Mouse (Mus musculus): ENCODE data around the gene Trim9. TPM values are rescaled to one million over a fixed set of nuclear protein-coding genes. Genes with fewer than 3 reads are reported as not detected.

Gene Trim9
- total and polyA plus RNA-seq, 3 experiments, result not detected

DNA sequence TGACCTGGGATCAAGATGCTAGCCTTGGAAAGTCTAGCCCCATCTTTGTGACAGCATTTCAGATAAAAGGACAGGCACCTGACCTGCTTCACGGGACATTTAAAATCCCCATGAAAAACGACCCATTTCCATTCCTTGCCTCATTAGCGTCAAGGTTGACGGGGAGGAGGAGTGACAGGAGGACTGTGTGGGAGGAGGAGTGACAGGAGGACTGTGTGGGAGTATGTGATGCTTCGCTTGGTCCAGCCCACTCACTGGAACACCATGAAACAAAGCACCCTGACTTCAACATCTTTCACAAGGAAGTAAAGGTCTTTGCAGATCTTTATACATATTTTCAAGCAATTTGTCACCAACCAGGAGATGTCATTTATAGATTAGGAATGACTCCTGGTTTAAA is 139.2 kb downstream of the Trim9 start:
- Histone ChIP-seq H3K4me1 (ENCODE audit: control insufficient read depth in 1 of 2, insufficient read depth in 2 of 2, low read length in 2 of 2) (no peaks in the 10 kb centered on the region), H3K27ac (ENCODE audit: control insufficient read depth, low read depth, low read length) (no peak overlapping the region), H3K9me3 (replicated peaks; ENCODE audit: insufficient read depth, low read length) (no peaks in the 10 kb centered on the region), H3K4me3 (ENCODE audit: control insufficient read depth in 1 of 2, insufficient read depth in 1 of 2, low read depth in 2 of 2, low read length in 2 of 2) (no peak overlapping the region), H3K79me2 (ENCODE audit: control insufficient read depth, insufficient read depth, low read length, poor library complexity) (no peaks in the 10 kb centered on the region), H3K36me3 (ENCODE audit: control insufficient read depth in 1 of 2, insufficient read depth in 2 of 2, low read length in 2 of 2) (no peaks in the 10 kb centered on the region; a peak in 1 of 4 replicates), H3K27me3 (ENCODE audit: control insufficient read depth in 1 of 2, insufficient read depth in 2 of 2, low read length in 2 of 2) (no peaks in the 10 kb centered on the region), H3K9ac (ENCODE audit: control insufficient read depth, low read depth, low read length, poor library complexity, severe bottlenecking) (no peak overlapping the region)
- TF ChIP-seq MYC (IDR thresholded peaks at IDR 0.05; ENCODE audit: low read depth, low read length), result no peak
- no peak for TF ChIP-seq SIN3A (IDR thresholded peaks at IDR 0.05; ENCODE audit: low read length)
- TF ChIP-seq MEF2A (IDR thresholded peaks at IDR 0.05; ENCODE audit: extremely low read depth, insufficient replicate concordance, low read depth, low read length, poor library complexity, severe bottlenecking), result no peak
- TF ChIP-seq BHLHE40 (IDR thresholded peaks at IDR 0.05; ENCODE audit: borderline replicate concordance, low read depth, low read length), result no peak
- TF ChIP-seq MXI1 (IDR thresholded peaks at IDR 0.05; ENCODE audit: low read depth, low read length), result no peak
- no peak for TF ChIP-seq NELFE (IDR thresholded peaks at IDR 0.05; ENCODE audit: low read depth, low read length)
- no peak for TF ChIP-seq ELF1 (IDR thresholded peaks at IDR 0.05; ENCODE audit: low read depth, low read length)
- TF ChIP-seq MAZ (IDR thresholded peaks at IDR 0.05; ENCODE audit: low read depth, low read length), result no peak
- TF ChIP-seq MYB (IDR thresholded peaks at IDR 0.05; ENCODE audit: low read depth, low read length), result no peak
- DNase-seq (ENCODE audit: low read depth, low spot score), result no peak

GRCm38 (mm10) chr12:70204433-70204832 is 143.0 kb downstream of the Trim9 start:
- no peak overlapping the region for H3K4me3 ChIP-seq (ENCODE audit: control insufficient read depth in 1 of 2, insufficient read depth in 1 of 2, low read depth in 2 of 2, low read length in 2 of 2)
- no peak for DNase-seq (ENCODE audit: low read depth, low spot score)
- H3K27me3 ChIP-seq (ENCODE audit: control insufficient read depth in 1 of 2, insufficient read depth in 2 of 2, low read length in 2 of 2), result no peaks in the 10 kb centered on the region
- H3K9me3 ChIP-seq (replicated peaks; ENCODE audit: insufficient read depth, low read length), result no peaks in the 10 kb centered on the region
- no peaks in the 10 kb centered on the region for H3K79me2 ChIP-seq (ENCODE audit: control insufficient read depth, insufficient read depth, low read length, poor library complexity)
- H3K9ac ChIP-seq (ENCODE audit: control insufficient read depth, low read depth, low read length, poor library complexity, severe bottlenecking), result no peak overlapping the region
- no peaks in the 10 kb centered on the region for H3K36me3 ChIP-seq (ENCODE audit: control insufficient read depth in 1 of 2, insufficient read depth in 2 of 2, low read length in 2 of 2)
- TF ChIP-seq ZMIZ1 (IDR thresholded peaks at IDR 0.05; ENCODE audit: low read depth, low read length), result no peak
- peaks cover 0 to 3% of the 10 kb centered on the region in 2 experiments; a peak in 1 of 4 replicates for H3K4me1 ChIP-seq (ENCODE audit: control insufficient read depth in 1 of 2, insufficient read depth in 2 of 2, low read length in 2 of 2)
- no peak overlapping the region for H3K27ac ChIP-seq (ENCODE audit: control insufficient read depth, low read depth, low read length)

- Histone ChIP-seq H3K4me3 (ENCODE audit: control insufficient read depth in 1 of 2, insufficient read depth in 1 of 2, low read depth in 2 of 2, low read length in 2 of 2) (no peak overlapping the region), H3K79me2 (ENCODE audit: control insufficient read depth, insufficient read depth, low read length, poor library complexity) (no peaks in the 10 kb centered on the region)
These were observed 145.4 kb downstream of the Trim9 start for GRCm38 (mm10) chr12:70201926-70202529.

More at GRCm38 (mm10) chr12:70201926-70202529, 145.4 kb downstream of the Trim9 start:
- Histone ChIP-seq H3K36me3 (ENCODE audit: control insufficient read depth in 1 of 2, insufficient read depth in 2 of 2, low read length in 2 of 2) (no peaks in the 10 kb centered on the region), H3K9ac (ENCODE audit: control insufficient read depth, low read depth, low read length, poor library complexity, severe bottlenecking) (no peak overlapping the region), H3K27ac (ENCODE audit: control insufficient read depth, low read depth, low read length) (no peak overlapping the region), H3K4me1 (ENCODE audit: control insufficient read depth in 1 of 2, insufficient read depth in 2 of 2, low read length in 2 of 2) (peaks cover 0 to 3% of the 10 kb centered on the region in 2 experiments; a peak in 1 of 4 replicates), H3K27me3 (ENCODE audit: control insufficient read depth in 1 of 2, insufficient read depth in 2 of 2, low read length in 2 of 2) (no peaks in the 10 kb centered on the region), H3K9me3 (replicated peaks; ENCODE audit: insufficient read depth, low read length) (no peaks in the 10 kb centered on the region)
- TF ChIP-seq E2F4 (IDR thresholded peaks at IDR 0.05; ENCODE audit: borderline replicate concordance, low read depth, low read length), result no peak
- 0 out of 2 replicates have a peak, but pooled peaks have one; percentile 18 for TF ChIP-seq TBP (IDR thresholded peaks at IDR 0.05; ENCODE audit: low read depth, low read length)
- TF ChIP-seq CTCF (IDR thresholded peaks at IDR 0.05 in 2 of 3, conservative IDR thresholded peaks at IDR 0.05 in 1 of 3; ENCODE audit: control insufficient read depth in 1 of 3, insufficient read depth in 1 of 3, low read depth in 2 of 3, low read length in 3 of 3, poor library complexity in 1 of 3, severe bottlenecking in 1 of 3), result peak in 1 of 3 experiments; percentile 26; a peak in 3 of 6 replicates
- peak; percentile 6; the same call in 1 of the 2 replicates for TF ChIP-seq SMC3 (IDR thresholded peaks at IDR 0.05; ENCODE audit: low read depth, low read length)
- 0 out of 4 replicates have a peak, but pooled peaks have one; percentile 15 to 26 for TF ChIP-seq EP300 (IDR thresholded peaks at IDR 0.05; ENCODE audit: low read depth in 1 of 2, low read length in 2 of 2)
- no peak for TF ChIP-seq HCFC1 (IDR thresholded peaks at IDR 0.05; ENCODE audit: low read depth, low read length)
- DNase-seq (ENCODE audit: low read depth, low spot score), result peak; percentile 77
